Mouse (Mus musculus) cerebellum, postnatal 10 days (tissue): ENCODE measurements around the gene Kdm4a.

Experiments used
- DNase-seq, 2 experiments: peaks; one replicate each; pipeline ENCODE4 v3.0.0; 2021; ENCODE audit warnings: mixed read lengths in 2 of 2

Gene Kdm4a

DNA sequence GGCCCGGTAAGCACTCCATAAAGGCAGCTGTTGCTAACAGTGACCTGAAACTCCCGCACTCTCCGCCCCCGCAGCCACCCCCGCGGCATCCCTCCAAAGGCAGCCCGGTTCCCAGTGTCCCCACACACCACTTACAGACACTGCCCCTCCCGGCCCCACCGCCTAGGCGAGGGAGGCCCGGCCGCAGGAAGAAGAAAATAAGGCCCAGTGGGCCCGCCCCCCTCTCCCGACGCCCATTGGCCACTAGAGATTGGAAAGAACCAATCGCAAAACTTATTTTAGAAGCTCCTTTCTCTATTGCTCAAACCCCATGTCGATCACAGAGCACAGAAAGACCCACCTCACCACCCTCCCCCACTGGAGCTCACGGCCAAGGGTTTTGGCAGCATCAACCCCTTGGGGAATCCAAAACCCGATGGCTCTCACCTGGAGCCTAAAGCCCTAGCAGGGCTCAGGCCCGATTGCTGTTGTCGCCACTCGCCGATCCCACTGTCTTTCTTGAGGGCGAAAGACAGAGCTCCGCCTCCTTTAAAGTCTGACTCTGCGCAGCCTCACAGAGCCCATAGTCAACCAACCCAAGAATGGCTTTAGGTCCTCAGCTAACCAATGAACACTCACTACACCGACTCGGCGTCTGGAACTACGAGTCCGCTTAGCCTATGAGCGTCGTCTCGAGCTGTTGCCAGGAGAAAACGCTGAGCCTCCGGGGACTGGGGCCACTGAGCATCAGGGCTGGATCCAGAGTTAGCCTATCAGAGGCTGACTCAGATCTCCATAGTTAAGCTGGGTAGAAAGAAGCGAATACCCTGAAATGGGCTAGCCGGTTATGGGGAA lies at the start of gene Kdm4a:
Kdm4a (minus strand) TSS at position 577 of the 834 bp plus-strand sequence.
- DNase-seq, result peak; percentile 94 to 97

DNA sequence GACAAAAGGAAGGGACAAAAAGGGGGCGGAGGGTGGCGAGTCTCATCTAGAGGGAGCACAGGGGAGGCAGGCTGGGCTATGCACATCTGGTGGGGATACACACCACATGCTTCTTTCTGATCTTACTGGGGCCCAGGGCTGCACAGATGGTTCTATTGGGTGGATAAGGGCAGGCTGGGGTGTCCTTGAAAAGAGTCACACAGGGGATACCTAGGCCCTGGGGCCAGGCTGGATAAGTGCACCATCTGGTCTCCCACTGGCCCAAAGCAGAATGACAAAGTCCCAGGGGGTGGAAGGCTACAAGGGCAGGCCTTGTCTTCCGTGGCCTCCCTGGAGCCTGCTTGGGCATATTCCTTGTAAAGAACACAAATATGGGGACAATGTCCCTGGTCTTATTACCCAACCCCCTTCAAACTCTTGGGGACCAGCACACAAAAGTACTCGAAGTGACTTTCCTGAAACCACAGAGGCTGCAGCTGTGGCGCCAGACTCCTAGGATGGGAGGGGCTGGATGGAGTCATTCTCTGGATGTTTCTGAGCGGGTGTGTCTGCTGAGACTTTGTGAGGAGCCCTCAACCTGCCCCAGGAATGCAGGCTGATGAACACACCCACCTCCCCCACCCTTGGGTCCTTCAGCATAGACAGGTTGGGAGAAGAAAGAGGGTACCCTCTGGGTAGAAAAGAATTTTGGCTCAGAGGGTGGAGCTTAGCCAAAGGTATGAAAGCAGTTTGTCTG lies 49.4 kb upstream of the Kdm4a start:
- DNase-seq, result no peak

DNA sequence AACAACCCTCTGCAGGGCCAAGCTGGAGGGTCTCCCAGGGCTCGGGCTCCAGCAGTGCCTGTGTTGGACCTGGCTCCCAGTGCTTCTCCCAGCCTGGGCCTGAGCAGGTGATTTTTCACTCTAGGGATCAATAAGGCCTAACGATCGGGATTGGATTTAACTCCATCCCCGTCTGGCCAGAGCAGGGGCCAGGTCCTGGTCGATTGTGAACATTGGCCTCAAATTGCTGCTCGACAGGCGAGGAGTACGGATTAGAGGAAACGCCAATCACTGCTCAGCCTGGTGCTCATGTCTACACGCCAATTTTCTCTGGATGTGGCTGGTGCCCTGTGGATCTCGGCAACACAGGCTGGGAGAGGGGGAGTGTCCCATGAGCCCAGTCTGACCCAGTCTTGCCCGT lies 47.6 kb upstream of the Kdm4a start:
- DNase-seq, result no peak

DNA sequence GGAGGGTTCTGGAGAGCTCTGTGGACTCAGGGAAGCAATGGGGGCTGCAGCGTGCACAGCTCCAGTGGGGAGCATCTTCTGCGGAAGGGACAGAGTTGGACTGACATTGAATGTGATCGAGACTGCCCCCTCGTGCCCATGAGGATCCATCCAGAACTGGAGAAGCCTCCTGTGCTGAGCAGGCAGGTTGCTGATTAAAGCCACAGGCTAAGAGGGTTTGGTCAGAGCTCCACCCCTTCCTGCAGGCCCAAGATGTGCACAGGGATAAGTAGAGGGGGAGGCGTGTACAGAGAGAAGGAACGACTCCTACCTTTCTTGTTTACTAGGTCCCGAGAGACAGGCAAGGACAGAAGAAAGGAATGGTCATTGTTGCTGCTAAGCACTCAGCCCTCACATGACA lies 41.4 kb upstream of the Kdm4a start:
- DNase-seq, result no peak

DNA sequence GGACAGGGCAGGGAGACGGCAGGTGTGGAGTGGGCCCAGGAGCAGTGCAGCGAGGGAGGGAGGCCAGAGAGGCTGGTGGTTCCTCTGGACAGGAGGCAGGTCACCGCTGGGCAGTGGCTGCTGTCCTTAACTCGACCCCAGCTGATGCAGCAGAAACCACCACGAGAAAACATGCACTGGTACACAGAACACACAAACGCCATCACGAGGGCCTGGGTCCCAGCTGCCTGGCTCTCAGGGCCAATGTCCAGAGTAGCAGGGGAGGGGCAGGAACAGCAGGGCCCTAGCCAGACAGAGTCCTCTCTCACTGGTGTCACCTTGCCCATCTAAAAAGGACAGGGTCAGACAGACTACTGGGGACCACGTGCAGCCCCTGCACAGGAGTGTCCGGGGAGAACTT lies 40.9 kb upstream of the Kdm4a start:
- no peak for DNase-seq

DNA sequence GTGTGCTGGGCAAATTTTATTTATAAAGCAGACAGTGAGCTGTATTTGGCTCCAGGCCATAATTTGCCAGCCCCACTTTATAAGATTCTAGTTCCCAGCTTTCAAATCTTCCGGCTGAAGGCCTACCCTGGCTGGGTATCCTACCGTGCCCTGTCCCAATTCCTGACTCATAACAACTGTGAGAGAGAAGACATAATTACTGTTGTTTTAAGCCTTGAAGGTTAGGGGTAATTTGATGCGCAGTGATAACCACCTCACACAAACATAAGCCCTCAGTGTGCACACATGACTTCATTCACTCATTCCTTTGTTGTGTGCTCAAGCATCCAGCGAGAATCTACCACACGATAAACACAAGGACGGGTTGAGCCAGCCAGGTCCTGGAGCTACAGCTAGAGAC lies 39.6 kb upstream of the Kdm4a start:
- no peak for DNase-seq

DNA sequence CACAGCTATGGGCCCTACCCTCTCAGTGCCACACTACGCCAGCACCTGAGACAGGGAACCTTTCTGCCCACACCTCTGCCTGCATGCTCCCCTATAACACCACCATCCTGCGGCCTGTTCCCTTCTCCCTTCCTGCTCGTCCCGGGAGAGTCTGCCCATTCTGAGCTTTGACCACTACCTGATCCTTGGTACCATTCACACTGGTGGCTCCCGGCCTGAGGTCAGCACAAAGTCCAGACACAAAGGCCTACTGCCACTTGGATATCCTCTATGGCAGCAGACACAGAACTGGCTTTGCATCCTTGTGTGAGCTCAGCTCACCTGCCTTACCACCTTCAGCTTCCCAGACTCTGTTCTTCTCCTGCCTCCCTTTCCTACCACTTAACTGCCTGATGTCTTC lies 38.7 kb upstream of the Kdm4a start:
- DNase-seq, result no peak

DNA sequence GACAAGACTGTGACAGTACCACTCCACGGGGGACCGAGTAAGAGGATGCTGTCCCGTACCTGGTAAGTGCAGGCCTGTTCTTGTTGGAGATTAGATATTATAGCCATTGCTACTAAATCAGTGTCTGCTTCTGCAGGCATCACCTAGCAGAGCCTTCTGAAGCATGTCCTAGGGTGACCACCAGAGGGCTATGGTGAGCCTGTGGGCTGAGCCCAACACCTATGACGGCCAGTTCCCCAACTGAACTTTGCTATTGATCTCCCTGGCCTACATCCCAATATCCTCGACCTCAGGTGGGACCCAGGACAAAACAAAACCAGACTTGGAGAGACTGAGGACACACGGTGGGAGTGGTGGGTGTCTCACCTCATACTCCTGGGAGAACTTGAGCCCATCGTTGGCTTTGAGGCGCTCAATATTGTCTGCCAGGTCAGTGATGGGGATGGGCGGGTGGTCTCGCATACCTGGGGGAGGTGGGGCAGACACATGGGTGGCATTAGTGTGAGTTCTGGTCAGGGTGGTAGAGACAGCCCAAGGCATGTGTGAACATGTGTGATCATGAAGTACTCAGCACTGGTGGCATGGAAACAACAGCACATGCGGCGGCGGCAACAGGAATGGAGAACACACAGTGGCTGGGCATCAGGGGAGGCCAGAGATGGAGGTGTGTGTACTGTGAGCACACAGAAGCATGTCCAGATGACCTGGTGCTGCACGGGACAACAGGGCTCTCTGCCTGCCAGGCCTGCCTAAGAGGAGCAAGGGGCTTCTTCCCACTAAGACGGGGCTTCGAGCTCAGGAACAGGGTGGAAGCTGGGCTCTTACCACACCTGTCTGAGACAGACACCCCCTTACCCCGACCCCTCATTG lies 37.1 kb upstream of the Kdm4a start:
- DNase-seq, result peak; percentile 89 to 91

DNA sequence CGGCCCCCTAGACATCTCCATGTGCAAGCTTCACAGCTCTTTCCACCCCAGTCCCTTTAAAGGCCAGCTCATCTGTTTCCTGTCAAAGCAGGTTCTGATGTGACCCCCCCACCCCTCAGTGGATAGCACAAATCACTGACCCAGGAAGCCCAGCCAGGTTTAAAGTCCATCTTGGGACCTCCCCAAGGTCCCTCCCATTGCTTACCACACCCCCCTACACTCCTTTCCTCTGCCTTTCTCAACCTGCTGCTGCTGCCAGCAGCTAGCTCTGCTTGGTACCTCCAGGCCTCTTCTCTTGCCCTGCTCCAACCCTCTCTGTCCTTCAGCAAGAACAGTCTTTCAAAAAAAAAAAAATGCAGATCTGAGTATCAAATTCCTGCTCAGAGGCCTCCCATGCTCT lies 35.0 kb upstream of the Kdm4a start:
- DNase-seq, result no peak

DNA sequence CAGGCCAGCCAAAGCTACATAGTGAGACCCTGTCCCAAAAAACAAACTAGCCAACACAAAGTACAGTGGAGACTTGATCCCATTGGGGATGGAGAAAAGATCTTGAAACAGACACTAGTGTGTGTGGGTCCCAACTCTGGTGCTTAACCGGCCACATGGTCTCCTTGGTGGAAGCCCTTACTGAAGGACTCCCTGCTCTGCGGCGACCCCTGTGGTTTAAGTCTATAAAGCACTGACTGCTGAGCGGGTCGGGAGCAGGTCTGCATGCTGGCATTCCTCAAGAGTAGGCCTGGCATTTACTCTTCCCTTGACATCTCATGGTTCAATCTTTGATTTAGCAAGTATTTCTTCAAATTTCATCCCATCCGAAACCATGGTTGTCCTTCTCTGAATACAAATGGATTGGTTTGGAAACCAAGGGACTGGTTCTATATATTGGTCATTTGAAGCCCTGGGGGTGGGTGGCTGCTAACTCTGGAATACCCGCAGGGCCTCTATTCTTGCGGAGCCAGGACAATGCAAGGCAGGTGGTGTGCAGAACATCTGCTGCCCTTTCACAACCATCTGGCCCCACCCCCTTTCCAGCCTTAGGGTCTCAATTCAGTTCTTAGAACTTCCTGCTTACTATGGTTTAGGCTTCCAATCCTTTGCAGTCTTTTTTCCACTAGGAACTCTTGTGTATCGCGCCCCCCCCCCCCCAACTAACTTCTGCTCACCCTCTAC lies 27.2 kb upstream of the Kdm4a start:
- DNase-seq, result peak in 1 of 2 experiments; percentile 41

DNA sequence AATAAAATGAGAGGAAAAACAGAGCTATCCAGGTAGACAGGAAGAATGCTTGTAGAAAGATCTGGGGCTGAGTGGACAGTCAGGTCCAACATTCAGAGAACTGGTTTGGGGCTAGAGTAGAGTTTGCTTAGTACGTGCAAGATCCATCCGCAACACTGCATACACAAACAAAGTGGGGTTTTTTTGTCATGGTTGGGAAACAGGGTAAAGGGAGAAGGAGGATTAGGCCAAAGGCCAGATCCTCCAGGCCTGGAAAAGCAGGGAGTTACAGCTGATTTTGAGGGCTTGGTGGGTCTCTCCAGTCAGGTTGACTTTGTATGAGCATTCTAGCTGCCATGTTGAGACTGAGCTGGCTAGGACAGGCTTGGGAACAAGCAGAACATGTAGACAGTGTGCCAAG lies 26.1 kb upstream of the Kdm4a start:
- DNase-seq, result no peak

DNA sequence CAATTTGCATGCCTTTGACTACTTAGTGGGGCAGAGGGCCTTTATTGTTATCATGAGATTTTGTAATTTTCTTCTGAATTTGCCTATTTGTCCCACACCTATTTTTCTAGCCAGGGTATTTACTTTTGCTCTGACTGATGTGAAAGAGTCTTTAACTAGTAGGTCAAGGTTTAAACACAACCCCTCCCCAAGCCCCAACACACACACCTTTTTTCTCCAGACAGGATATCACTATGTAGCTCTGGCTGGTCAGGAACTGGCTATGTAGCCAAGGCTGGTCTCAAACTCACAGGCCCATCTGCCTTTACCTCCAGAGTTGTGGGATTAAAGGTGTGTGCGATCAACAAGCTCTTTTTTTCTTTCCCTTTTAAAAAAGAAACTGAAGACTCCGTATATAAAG lies 19.2 kb upstream of the Kdm4a start:
- DNase-seq, result no peak

DNA sequence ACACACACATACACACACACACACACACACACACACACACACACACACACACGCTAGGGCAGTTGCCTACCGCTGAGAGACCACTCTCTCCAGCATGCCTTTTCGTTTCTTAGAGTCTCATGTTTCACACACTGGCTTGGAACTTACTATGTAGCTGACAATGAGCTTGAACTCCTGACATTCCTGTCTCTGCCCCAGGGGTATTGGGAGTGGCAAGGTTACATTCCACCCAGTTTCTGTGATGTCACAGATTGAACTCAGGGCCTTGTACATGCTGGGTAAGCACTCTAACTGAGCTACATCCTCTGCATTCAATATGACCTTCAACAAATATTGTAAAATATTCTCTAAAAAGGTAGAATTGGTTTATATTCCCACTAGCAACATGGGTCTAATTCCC lies 18.8 kb upstream of the Kdm4a start:
- no peak for DNase-seq

DNA sequence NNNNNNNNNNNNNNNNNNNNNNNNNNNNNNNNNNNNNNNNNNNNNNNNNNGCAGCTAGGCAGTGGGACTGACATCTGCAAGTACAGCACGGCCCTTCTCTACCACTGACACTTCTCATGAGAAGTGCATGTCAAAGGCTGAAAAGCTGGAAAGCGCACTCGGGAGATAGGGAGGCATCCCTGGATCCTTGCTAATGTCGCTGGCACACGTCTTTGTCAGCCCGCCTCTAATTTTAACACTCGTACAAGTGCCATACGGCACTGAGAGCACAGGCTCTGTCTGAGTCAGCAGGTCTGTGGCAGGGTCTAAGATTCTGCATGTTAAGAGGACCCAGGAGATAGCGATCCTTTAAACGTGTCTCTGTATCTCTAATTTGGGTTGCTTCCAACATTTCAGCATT lies 16.3 kb upstream of the Kdm4a start:
- DNase-seq, result no peak

DNA sequence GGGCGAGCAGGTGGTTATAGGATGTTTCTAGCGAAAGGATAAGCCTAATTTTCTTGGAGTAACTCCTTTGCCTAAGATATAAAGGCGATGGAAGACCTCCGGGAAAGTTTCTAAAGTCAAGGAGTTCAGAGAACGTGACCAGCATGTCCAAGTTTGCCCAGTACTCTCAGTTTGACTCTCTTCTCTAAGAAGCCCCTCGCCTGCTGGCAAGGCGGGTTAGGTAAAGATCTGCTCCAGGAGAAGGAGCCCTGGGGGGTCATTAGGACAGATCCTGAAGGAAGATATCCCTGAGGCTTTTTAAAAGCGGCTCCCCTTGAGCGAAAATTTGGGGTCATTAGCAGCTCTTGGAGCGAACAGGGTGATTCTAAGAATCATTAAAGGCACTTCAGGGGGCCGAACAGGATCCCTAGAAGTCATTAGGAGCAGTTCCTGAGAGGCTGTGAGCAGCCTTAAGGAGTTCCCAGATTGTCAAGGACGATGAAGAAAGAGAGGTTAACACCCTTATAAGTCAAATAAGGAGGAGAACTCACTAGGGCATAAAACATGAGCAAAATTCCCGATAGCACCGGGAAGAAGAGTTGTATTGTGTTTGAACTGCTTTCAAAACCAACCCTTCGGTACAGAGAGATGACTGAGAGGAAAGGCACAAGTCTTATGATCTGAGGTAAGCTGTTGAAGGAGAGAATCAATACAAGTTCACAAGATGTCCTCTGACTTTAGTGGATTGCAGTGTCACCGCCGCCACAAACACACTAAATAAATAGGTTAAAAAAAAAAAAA lies 648 bp upstream of the Kdm4a start:
- peak in 1 of 2 experiments; percentile 41 for DNase-seq

DNA sequence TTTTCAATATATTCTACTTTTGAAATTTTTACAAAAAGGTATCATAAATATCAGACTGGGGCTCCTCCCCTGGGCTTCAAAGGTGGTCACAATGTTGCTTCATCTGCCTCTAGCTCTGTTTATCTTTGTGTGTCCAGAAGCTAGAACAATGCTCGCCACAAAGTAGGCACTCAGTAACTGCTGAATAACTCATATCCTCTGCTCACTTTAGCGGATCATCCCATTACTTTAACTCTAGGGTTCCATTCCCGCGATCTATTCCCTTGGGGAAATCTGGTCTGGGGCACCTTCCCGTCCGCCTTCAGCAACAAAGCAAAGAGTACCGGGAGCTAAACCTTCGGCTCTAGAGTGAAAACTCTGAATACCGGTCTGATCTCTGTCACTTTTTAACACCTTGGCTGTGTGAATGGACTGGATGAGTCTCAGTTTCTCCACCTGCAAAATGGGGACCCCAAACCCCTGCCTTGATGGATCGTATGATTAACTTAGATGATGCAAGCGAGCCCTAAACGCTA lies 834 bp downstream of the Kdm4a start:
- no peak for DNase-seq

DNA sequence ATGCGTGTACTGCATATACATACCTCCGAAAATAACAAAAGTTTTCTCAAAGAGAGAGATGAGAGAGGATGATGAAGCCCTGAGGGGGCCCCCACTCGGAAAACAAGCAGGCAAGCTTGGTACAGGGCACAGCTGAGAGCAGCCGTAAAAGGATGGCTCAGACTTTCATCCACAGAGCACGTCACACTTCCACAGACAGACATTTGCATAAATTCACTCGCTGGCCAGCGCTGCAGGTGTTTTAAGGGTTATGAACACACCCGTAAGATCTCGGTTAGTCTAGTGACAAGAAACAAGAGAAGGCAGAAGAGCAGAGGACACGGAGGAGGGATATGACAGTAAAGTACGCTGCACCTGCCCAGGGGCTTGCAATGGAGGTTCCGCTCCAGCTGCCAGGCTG lies 7.4 kb downstream of the Kdm4a start:
- no peak for DNase-seq

DNA sequence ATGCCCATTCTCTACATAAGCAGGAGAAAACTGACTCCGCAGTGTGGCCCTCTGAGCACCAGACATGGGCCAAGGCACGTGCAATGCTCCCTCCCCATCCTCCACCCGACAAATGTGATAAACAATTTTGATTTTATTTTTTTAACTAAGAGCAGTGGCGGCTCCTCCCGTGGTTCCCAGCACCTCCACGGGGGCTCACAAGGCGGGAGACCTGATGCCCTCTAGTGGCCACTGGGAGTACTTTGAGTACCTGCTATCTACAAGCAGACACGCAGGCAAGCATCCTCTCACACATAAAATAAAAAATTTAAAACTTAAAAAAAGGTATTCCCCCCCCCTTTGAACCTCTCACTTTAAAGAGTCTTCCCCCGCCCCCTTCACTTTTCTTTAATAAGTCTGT lies 8.8 kb downstream of the Kdm4a start:
- peak; percentile 42 to 45 for DNase-seq

DNA sequence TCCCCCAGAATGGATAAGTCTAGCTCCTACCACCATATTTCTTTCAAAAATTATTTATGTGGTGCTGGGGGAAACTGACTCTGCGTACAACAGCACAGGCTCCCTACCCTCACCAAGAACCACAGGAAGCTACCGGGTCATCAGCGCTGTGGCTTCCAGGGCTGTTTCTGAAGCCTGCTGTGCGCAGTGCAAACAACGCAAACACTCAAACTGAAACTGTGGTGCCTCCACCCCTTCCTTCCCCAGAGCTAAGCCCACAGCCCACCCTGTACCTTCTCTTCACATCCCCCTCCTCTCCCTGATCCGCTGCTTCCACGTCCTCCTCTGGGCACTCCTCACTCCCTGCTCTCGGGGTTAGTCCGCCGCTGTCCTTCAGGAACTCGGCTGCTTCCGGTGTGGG lies 17.7 kb downstream of the Kdm4a start:
- no peak for DNase-seq

DNA sequence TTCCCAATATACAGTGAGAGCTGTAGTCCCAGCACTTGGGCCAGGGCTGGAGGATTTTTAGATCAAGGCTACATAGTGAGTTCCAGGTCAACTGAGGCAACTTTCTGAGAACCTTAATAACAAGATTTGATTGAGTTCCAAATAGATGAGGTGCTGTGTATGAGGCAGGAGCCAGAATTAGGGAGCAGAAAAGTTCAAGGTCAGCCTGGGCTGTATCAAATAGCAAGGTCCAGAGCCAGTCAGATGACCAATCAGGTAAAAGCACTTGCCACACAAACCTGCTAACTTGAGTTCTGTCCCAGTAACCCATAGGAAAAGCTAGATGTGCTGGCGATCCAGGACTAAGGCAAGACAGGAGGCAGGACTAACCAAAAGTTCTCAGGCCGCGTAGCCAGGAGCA lies 22.2 kb downstream of the Kdm4a start:
- DNase-seq, result no peak

DNA sequence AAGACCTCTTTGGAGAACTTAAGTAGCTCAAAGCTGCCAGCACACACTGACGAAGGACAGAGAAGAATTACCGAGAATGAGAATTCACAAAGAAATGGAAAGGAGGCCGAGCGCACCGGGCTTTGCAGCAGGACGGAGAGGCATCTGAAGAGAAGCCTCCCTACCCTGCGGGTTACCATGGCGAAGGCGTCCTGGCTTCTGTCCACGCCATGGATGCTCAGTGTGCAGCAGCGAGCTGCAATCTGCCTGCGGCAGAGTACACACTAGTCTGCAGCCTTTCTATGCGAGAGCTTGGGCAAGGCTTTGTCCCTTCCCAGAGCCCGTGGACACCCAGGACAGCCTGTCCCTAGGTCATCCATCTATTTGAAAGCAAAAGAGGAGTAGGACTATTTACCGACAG lies 23.3 kb downstream of the Kdm4a start:
- peak; percentile 74 to 82 for DNase-seq

DNA sequence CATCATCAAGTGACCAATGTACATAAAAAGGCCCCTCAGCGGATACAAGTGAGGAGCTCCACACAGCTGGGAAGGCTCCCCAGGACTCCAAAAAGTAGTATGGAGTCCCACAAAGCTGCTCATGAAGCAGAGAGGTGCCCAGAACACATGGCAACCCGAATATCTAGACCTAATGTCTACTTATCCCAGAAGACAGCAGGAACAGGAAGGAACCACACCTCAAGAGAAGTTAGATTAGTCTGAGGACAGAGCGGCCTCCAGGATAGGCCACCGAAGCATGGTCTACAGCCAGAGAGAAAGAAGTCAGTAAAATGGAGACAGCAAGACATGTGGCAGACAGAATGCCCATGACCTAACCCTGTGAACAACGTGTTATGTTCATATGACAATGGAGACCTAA lies 25.0 kb downstream of the Kdm4a start:
- DNase-seq, result no peak
